Mouse (Mus musculus): ENCODE measurements around the gene Il17f.
A peak's percentile ranks its signal among the peaks of the same experiment; 100 is the strongest.
"Not testable (repeated sequence)": the region's sequence is repeated elsewhere in the genome, so short reads cannot be mapped to it uniquely, and the experiment has no call there.

Il17f gene

GRCm38 (mm10) chr1:20787046-20787445 lies 3.4 kb downstream of the Il17f start:
- no peak for DNase-seq (ENCODE audit: low spot score)

- DNase-seq (ENCODE audit: low spot score), result no peak
Measured at GRCm38 (mm10) chr1:20778366-20778765, 12.1 kb downstream of the Il17f start.

- DNase-seq (ENCODE audit: low spot score), result not testable (repeated sequence)
Measured at GRCm38 (mm10) chr1:20774026-20774730, 16.2 kb downstream of the Il17f start.

GRCm38 (mm10) chr1:20766526-20766925 lies 23.9 kb downstream of the Il17f start:
- no peak for DNase-seq (ENCODE audit: low spot score)

- DNase-seq (ENCODE audit: low spot score), result no peak
Measured at GRCm38 (mm10) chr1:20761411-20761810, 29.0 kb downstream of the Il17f start.

- DNase-seq (ENCODE audit: low spot score), result no peak
Measured at GRCm38 (mm10) chr1:20760331-20760730, 30.1 kb downstream of the Il17f start.

GRCm38 (mm10) chr1:20759799-20760198 lies 30.6 kb downstream of the Il17f start:
- DNase-seq (ENCODE audit: low spot score), result no peak

GRCm38 (mm10) chr1:20757586-20757985 lies 32.8 kb downstream of the Il17f start:
- DNase-seq (ENCODE audit: low spot score), result no peak

- DNase-seq (ENCODE audit: low spot score), result no peak
Measured at GRCm38 (mm10) chr1:20754439-20754838, 36.0 kb downstream of the Il17f start.

GRCm38 (mm10) chr1:20740496-20740998 lies 49.9 kb downstream of the Il17f start:
- no peak for DNase-seq (ENCODE audit: low spot score)

GRCm38 (mm10) chr1:20738483-20738882 lies 51.9 kb downstream of the Il17f start:
- DNase-seq (ENCODE audit: low spot score), result peak; percentile 5

GRCm38 (mm10) chr1:20736572-20736971 lies 53.8 kb downstream of the Il17f start:
- no peak for DNase-seq (ENCODE audit: low spot score)

- no peak for DNase-seq (ENCODE audit: low spot score)
Measured at GRCm38 (mm10) chr1:20730903-20731302, 59.5 kb downstream of the Il17f start, which contains the start of gene Il17a. TSS of gene Il17a (plus strand) at chr1:20730905.
